Mouse (Mus musculus) heart, embryonic 15.5 days (tissue): ENCODE measurements around the gene Foxc2. TPM values are rescaled to one million over a fixed set of nuclear protein-coding genes. Genes with fewer than 3 reads are reported as not detected.

ENCODE experiments used
- ATAC-seq: fragments of 200-750 bp; cut with Nextera tagmentation; replicated peaks from 2 replicates; pipeline ENCODE4 v1.8.0; 2017; ENCODE audit warnings: low read depth, moderate TSS enrichment; ENCODE audit not compliant: insufficient number of reproducible peaks, insufficient read depth, low FRiP score
- H3K27ac ChIP-seq: fragments of 300-500 bp; sonication (generic); 2 replicates; pipeline ENCODE4 v1.5.1; 2015; ENCODE audit warnings: mild to moderate bottlenecking, inconsistent platforms
- H3K27me3 ChIP-seq: fragments of 300-500 bp; sonication (generic); 2 replicates; pipeline ENCODE4 v1.6.1; 2015; ENCODE audit warnings: inconsistent platforms
- H3K36me3 ChIP-seq: fragments of 300-500 bp; sonication (generic); 2 replicates; pipeline ENCODE4 v1.6.1; 2015; ENCODE audit warnings: mild to moderate bottlenecking, inconsistent platforms
- H3K4me1 ChIP-seq: fragments of 300-500 bp; sonication (generic); replicated peaks from 2 replicates; pipeline ENCODE4 v1.6.1; 2015; ENCODE audit warnings: inconsistent platforms
- H3K4me2 ChIP-seq: fragments of 300-500 bp; sonication (generic); 2 replicates; pipeline ENCODE4 v1.6.1; 2015; ENCODE audit warnings: inconsistent platforms, mild to moderate bottlenecking, moderate library complexity
- H3K4me3 ChIP-seq: fragments of 300-500 bp; sonication (generic); 2 replicates; pipeline ENCODE4 v1.5.1; 2015; ENCODE audit warnings: mild to moderate bottlenecking, inconsistent platforms
- H3K9ac ChIP-seq: fragments of 300-500 bp; sonication (generic); 2 replicates; pipeline ENCODE4 v1.6.1; 2015; ENCODE audit warnings: mild to moderate bottlenecking, inconsistent platforms
- H3K9me3 ChIP-seq: fragments of 300-500 bp; sonication (generic); replicated peaks from 2 replicates; pipeline ENCODE4 v1.6.1; 2016; ENCODE audit warnings: inconsistent platforms
- WGBS: fragments of 180-500 bp; shearing (Covaris S2); methylation state at CpG from one replicate; pipeline ENCODE4 v1.1.7; 2015; ENCODE audit warnings: mixed read lengths; 5-methylcytosine and 5-hydroxymethylcytosine counted together
- polyA plus RNA-seq: library from polyadenylated mRNA; unstranded; fragments of >200 nt; fragmentation: Nextera tagmentation; extraction: Ambion mirVana; gene quantifications from 2 replicates; pipeline ENCODE4 v1.2.1, GENCODE M21; 2015

Foxc2 gene
- polyA plus RNA-seq, 1 experiment from 2014 or later, result 6.4 TPM

GRCm38 (mm10) chr8:121080361-121081090 is 35.4 kb upstream of the Foxc2 start:
- Histone ChIP-seq H3K36me3 (no peaks in the 10 kb centered on the region), H3K9ac (no peak overlapping the region), H3K4me3 (peak overlapping the region; percentile 23; the same call in 1 of the 2 replicates), H3K4me1 (peaks cover 30% of the 10 kb centered on the region), H3K4me2 (peak overlapping the region; percentile 26; the same call in 1 of the 2 replicates), H3K27me3 (peaks cover 99% of the 10 kb centered on the region), H3K27ac (no peak overlapping the region), H3K9me3 (no peaks in the 10 kb centered on the region)
- under 1% methylated on average over 49 of the region's 49 CpGs for WGBS
- no peak for ATAC-seq

GRCm38 (mm10) chr8:121081398-121081797 is 34.6 kb upstream of the Foxc2 start:
- Histone ChIP-seq H3K27ac (no peak overlapping the region), H3K4me1 (peaks cover 30% of the 10 kb centered on the region), H3K9ac (no peak overlapping the region), H3K27me3 (peaks cover 99% of the 10 kb centered on the region), H3K9me3 (no peaks in the 10 kb centered on the region), H3K36me3 (no peaks in the 10 kb centered on the region), H3K4me2 (peak overlapping the region; percentile 97; the same call in 1 of the 2 replicates), H3K4me3 (no peak overlapping the region; the same call in 1 of the 2 replicates)
- 5% methylated on average over 7 of the region's 7 CpGs for WGBS
- ATAC-seq, result no peak

GRCm38 (mm10) chr8:121082218-121083092 is 33.5 kb upstream of the Foxc2 start:
- WGBS, result 2% methylated on average over 57 of the region's 57 CpGs
- no peak for ATAC-seq
- Histone ChIP-seq H3K36me3 (no peaks in the 10 kb centered on the region), H3K4me2 (peak overlapping the region; percentile 97), H3K9ac (peak overlapping the region; percentile 40; the same call in 1 of the 2 replicates), H3K4me3 (peak overlapping the region; percentile 69), H3K27ac (peak overlapping the region; percentile 18; the same call in 1 of the 2 replicates), H3K9me3 (no peaks in the 10 kb centered on the region), H3K27me3 (peaks cover 99% of the 10 kb centered on the region), H3K4me1 (peaks cover 30% of the 10 kb centered on the region)

- peaks cover 30% of the 10 kb centered on the region for H3K4me1 ChIP-seq
- peak overlapping the region; percentile 97 for H3K4me2 ChIP-seq
- H3K4me3 ChIP-seq, result peak overlapping the region; percentile 69
- peak overlapping the region; percentile 49 for H3K9ac ChIP-seq
- no peaks in the 10 kb centered on the region for H3K36me3 ChIP-seq
- H3K27ac ChIP-seq, result peak overlapping the region; percentile 39; the same call in 1 of the 2 replicates
- H3K9me3 ChIP-seq, result no peaks in the 10 kb centered on the region
- ATAC-seq, result peak; percentile 77
- WGBS, result under 1% methylated on average over 89 of the region's 89 CpGs
- peaks cover 100% of the 10 kb centered on the region for H3K27me3 ChIP-seq
These were observed 32.7 kb upstream of the Foxc2 start for GRCm38 (mm10) chr8:121083093-121083935.

- H3K4me1 ChIP-seq, result peaks cover 30% of the 10 kb centered on the region
- H3K27me3 ChIP-seq, result peaks cover 100% of the 10 kb centered on the region
- WGBS, result 0% methylated on average over 14 of the region's 27 CpGs
- H3K4me2 ChIP-seq, result peak overlapping the region; percentile 97
- ATAC-seq, result peak; percentile 21; the same call in 1 of the 2 replicates
- peak overlapping the region; percentile 69 for H3K4me3 ChIP-seq
- H3K9me3 ChIP-seq, result no peaks in the 10 kb centered on the region
- peak overlapping the region; percentile 49; the same call in 1 of the 2 replicates for H3K9ac ChIP-seq
- no peaks in the 10 kb centered on the region for H3K36me3 ChIP-seq
- H3K27ac ChIP-seq, result peak overlapping the region; percentile 39; the same call in 1 of the 2 replicates
These were observed 32.1 kb upstream of the Foxc2 start for GRCm38 (mm10) chr8:121083936-121084209.

- H3K9me3 ChIP-seq, result no peaks in the 10 kb centered on the region
- H3K9ac ChIP-seq, result peak within 1 kb of the TSS; percentile 49
- under 1% methylated on average over 56 of the region's 83 CpGs for WGBS
- H3K27me3 ChIP-seq, result peaks cover 100% of the 10 kb centered on the region
- peak within 1 kb of the TSS; percentile 69 for H3K4me3 ChIP-seq
- peak; percentile 47; the same call in 1 of the 2 replicates for ATAC-seq
- peak within 1 kb of the TSS; percentile 39; the same call in 1 of the 2 replicates for H3K27ac ChIP-seq
- no peaks in the 10 kb centered on the region for H3K36me3 ChIP-seq
- H3K4me2 ChIP-seq, result peak within 1 kb of the TSS; percentile 97
- H3K4me1 ChIP-seq, result peaks cover 33% of the 10 kb centered on the region
These were observed 31.6 kb upstream of the Foxc2 start, which contains the start of gene Foxf1 for GRCm38 (mm10) chr8:121084210-121084951. Gene Foxf1 (plus strand): TSS chr8:121084386.

GRCm38 (mm10) chr8:121085011-121085410 is 31.0 kb upstream of the Foxc2 start:
- H3K4me3 ChIP-seq, result peak overlapping the region; percentile 69
- no peak for ATAC-seq
- 7% methylated on average over 30 of the region's 30 CpGs for WGBS
- H3K4me2 ChIP-seq, result peak overlapping the region; percentile 97
- H3K4me1 ChIP-seq, result peaks cover 34% of the 10 kb centered on the region
- H3K27me3 ChIP-seq, result peaks cover 100% of the 10 kb centered on the region
- H3K9ac ChIP-seq, result peak overlapping the region; percentile 29; the same call in 1 of the 2 replicates
- H3K9me3 ChIP-seq, result no peaks in the 10 kb centered on the region
- H3K27ac ChIP-seq, result no peak overlapping the region
- H3K36me3 ChIP-seq, result no peaks in the 10 kb centered on the region

- WGBS, result 79% methylated on average over 3 of the region's 3 CpGs
- no peak for ATAC-seq
- H3K4me2 ChIP-seq, result peak overlapping the region; percentile 1; the same call in 1 of the 2 replicates
- H3K4me1 ChIP-seq, result peaks cover 33% of the 10 kb centered on the region
- no peaks in the 10 kb centered on the region for H3K36me3 ChIP-seq
- H3K9ac ChIP-seq, result no peak overlapping the region
- H3K27me3 ChIP-seq, result peaks cover 100% of the 10 kb centered on the region
- H3K4me3 ChIP-seq, result peak overlapping the region; percentile 69; the same call in 1 of the 2 replicates
- H3K27ac ChIP-seq, result no peak overlapping the region
- no peaks in the 10 kb centered on the region for H3K9me3 ChIP-seq
These were observed 30.4 kb upstream of the Foxc2 start for GRCm38 (mm10) chr8:121085561-121085960.

- Histone ChIP-seq H3K9me3 (no peaks in the 10 kb centered on the region), H3K4me1 (peaks cover 34% of the 10 kb centered on the region), H3K9ac (no peak overlapping the region), H3K27ac (no peak overlapping the region), H3K36me3 (no peaks in the 10 kb centered on the region), H3K4me2 (peak overlapping the region; percentile 1; the same call in 1 of the 2 replicates), H3K27me3 (peaks cover 100% of the 10 kb centered on the region), H3K4me3 (peak overlapping the region; percentile 69; the same call in 1 of the 2 replicates)
- ATAC-seq, result no peak
- 37% methylated on average over 19 of the region's 19 CpGs for WGBS
These were observed 29.7 kb upstream of the Foxc2 start for GRCm38 (mm10) chr8:121086004-121086900.
